Comparison of ENCODE assay signal across 30 mouse cellular contexts in the genomic region with DNA sequence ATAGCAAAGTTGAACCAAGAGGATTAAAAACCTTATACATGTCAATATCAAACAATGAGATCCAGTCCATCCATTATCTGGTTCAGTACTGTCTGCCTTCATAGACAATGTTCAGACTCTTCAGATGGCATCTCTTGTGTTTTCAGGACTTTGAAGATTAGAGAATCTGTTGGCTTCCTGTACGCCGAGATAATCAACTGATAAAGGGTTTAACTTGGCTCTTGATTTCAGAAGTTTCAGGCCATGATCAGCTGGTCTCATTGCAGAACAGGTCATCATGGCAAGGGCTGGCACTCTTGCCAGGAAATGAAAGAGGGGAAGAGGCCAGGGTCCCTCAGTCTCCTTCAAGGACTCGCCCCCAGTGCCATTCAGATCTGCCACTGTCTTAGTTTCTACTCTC. TPM values are rescaled to one million over a fixed set of nuclear protein-coding genes. Genes with fewer than 3 reads are reported as not detected.
"Had no signal": no experiment of that assay in that cellular context is flagged by ENCODE, and none has a peak within 500 bp of the region (broad histone marks: within the 10 kb centered on the region; RNA-seq: fewer than 3 reads in every experiment).

No protein-coding gene starts in this region.

- H3K4me3 ChIP-seq: embryonic facial prominence, embryonic 10.5 days; embryonic facial prominence, embryonic 12.5 days; embryonic facial prominence, embryonic 13.5 days; embryonic facial prominence, embryonic 15.5 days; erythroblast, embryonic 14.5 days; forebrain, embryonic 10.5 days; forebrain, embryonic 12.5 days; forebrain, embryonic 13.5 days; forebrain, embryonic 15.5 days; gastrocnemius, adult 2 months; heart, adult 2 months had no signal

- ATAC-seq: forebrain, embryonic 13.5 days; forebrain, embryonic 14.5 days; forebrain, embryonic 15.5 days; forebrain, embryonic 16.5 days; forebrain, postnatal 0 days had no signal

- H3K4me2 ChIP-seq: embryonic facial prominence, embryonic 12.5 days; embryonic facial prominence, embryonic 13.5 days; embryonic facial prominence, embryonic 15.5 days; forebrain, embryonic 12.5 days; forebrain, embryonic 13.5 days; forebrain, embryonic 15.5 days had no signal

- H3K27me3 ChIP-seq: embryonic facial prominence, embryonic 12.5 days; embryonic facial prominence, embryonic 13.5 days; embryonic facial prominence, embryonic 15.5 days; forebrain, embryonic 12.5 days; forebrain, embryonic 13.5 days; forebrain, embryonic 15.5 days had no signal

- H3K27ac ChIP-seq: embryonic facial prominence, embryonic 10.5 days; embryonic facial prominence, embryonic 12.5 days; embryonic facial prominence, embryonic 13.5 days; embryonic facial prominence, embryonic 15.5 days; forebrain, embryonic 10.5 days; forebrain, embryonic 12.5 days; forebrain, embryonic 13.5 days; forebrain, embryonic 15.5 days; gastrocnemius, adult 2 months; heart, adult 2 months had no signal

- H3K9me3 ChIP-seq: embryonic facial prominence, embryonic 10.5 days; embryonic facial prominence, embryonic 12.5 days; embryonic facial prominence, embryonic 13.5 days; embryonic facial prominence, embryonic 15.5 days; forebrain, embryonic 10.5 days; forebrain, embryonic 12.5 days; forebrain, embryonic 13.5 days; forebrain, embryonic 15.5 days had no signal

- H3K9ac ChIP-seq: embryonic facial prominence, embryonic 12.5 days; embryonic facial prominence, embryonic 13.5 days; embryonic facial prominence, embryonic 15.5 days; forebrain, embryonic 12.5 days; forebrain, embryonic 13.5 days; forebrain, embryonic 15.5 days; forebrain, postnatal 0 days had no signal

- DNase-seq: cerebellum, adult 8-10 months; cerebellum, adult 9-10 months; cerebellum, adult 9-11 months; cerebellum, postnatal 10 days; cerebellum, postnatal 14 days; cerebellum, postnatal 25 days; cerebellum, postnatal 36 days; embryo, embryonic 11 days; forebrain, postnatal 0 days; gastrocnemius, adult 2 months; gastrocnemius, postnatal 10 days; gastrocnemius, postnatal 14 days; gastrocnemius, postnatal 25 days; gastrocnemius, postnatal 36 days; heart, adult 11 months; heart, adult 18-20 months; heart, adult 2 months had no signal

- H3K36me3 ChIP-seq: embryonic facial prominence, embryonic 10.5 days; embryonic facial prominence, embryonic 12.5 days; embryonic facial prominence, embryonic 13.5 days; embryonic facial prominence, embryonic 15.5 days; forebrain, embryonic 10.5 days; forebrain, embryonic 12.5 days; forebrain, embryonic 15.5 days had no signal

- H3K4me1 ChIP-seq: embryonic facial prominence, embryonic 13.5 days; forebrain, embryonic 10.5 days; forebrain, embryonic 12.5 days; forebrain, embryonic 13.5 days had no signal

RNA-seq across cellular contexts. Expression of a gene that starts 3.3 kb away (rescaled TPM):
- polyA plus RNA-seq: erythroblast, embryonic 14.5 days had no signal

RNA-seq across cellular contexts. Expression of a gene that starts 27.2 kb away (rescaled TPM):
- total RNA-seq: common myeloid progenitor, adult 5-6 weeks; granulocyte monocyte progenitor cell, adult 5-6 weeks had no signal
- polyA plus RNA-seq: erythroblast, embryonic 14.5 days had no signal
